Mouse (Mus musculus): ENCODE measurements around the gene Nav2.

DNA sequence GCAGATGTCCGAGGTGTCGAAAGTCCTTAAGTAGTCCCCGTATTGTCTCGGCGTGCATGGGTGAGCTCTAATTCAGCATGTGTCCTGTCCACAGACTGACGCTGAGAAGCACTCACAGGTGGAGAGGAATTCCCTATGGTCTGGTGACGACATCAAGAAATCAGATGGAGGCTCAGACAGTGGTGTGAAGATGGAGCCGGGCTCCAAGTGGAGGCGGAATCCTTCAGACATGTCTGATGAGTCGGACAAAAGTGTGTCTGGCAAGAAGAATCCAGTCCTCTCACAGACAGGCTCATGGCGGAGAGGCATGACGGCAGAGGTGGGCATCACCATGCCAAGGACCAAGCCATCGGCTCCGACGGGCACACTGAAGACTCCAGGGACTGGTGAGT is 637.2 kb downstream of the Nav2 start:
- TF ChIP-seq EP300 (optimal IDR thresholded peaks at IDR 0.05), result no peak
- no peak for TF ChIP-seq CTCF (IDR thresholded peaks at IDR 0.05; ENCODE audit: low read depth)
